Mouse (Mus musculus): ENCODE measurements around the gene Ufl1. TPM values are rescaled to one million over a fixed set of nuclear protein-coding genes. Genes with fewer than 3 reads are reported as not detected.

Gene Ufl1
- 1 to 10 TPM in 1 of 2 experiments, under 1 TPM in 1; 0.47 to 6.5 TPM for polyA plus RNA-seq (2012; fragmentation: generic; extraction: Trizol)

DNA sequence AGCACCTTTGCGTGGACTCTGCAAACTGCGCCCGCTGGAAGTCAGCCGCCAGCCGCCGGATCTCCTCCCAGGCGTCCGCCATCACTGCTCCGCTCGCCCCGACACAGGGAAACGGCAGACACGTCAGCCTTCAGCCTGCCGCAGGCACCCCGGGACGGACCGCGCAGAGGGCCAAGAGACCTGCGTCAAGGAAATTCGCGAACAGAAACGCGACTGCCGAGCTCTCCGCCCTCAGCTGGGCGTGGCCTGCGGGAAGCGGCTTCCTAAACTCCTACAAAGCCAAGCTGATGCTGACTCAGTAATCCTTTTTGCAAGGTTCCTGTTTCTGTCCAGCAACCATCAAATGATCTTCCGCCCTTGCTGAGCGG lies at the start of gene Ufl1:
Gene Ufl1, minus strand, starts transcription at position 151 of the 368 bp plus-strand sequence.

DNA sequence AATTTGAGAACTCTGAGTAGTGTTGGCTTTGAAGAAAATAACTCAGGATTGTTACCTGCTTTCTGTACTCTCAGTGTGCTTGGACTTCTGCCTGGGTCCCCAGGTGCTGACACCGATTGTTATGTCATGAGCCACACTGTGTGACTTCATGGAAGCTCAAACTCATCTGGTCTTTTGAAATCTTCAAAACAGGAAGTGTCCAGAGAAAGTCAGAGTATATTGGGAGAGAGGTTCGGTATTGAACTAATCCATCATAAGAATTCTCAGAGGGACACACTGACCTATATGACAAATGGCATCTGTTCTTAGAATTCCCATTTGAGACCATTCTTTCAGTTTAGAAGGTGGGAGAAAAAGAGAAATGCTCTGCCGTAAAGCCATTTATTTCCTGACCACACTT lies 38.8 kb downstream of the Ufl1 start, which contains the start of gene Fhl5:
Gene Fhl5, minus strand, starts transcription at position 101 of the 400 bp plus-strand sequence.

Other genes starting within 250 kb of the Ufl1 start
- not detected for gene Fhl5, start 38.9 kb downstream of the Ufl1 start, polyA plus RNA-seq (2012; fragmentation: generic; extraction: Trizol)

Data from C3H10T1/2 (cell line).